Mouse (Mus musculus): ENCODE data around the gene Gm7694.

DNA sequence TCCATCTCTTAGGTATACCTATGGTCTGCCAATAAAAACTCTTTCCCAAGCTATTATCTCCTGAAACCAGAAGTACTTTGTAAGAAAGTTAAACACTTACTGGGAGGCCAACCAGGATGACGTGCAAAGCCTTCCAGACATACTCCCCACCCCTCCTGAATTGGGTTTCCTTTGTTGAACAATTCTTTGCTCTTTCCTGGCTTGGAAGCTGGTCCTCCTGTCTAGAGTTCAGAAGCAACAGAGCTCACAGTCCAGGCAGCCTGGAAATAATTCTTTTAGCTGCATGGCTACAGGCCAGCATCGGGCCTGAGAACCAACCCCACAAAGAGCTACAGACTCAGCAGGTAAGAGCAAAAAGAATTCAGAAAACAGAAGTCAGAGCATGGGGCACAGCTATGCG, 40.1 kb upstream of the Gm7694 start:
- TF ChIP-seq GATA1 (IDR thresholded peaks at IDR 0.05; ENCODE audit: borderline replicate concordance, low read length) = no peak
- TF ChIP-seq FLI1 (IDR thresholded peaks at IDR 0.05; ENCODE audit: low read length) = no peak
